Mouse (Mus musculus): ENCODE results near the gene Nipsnap3a. TPM values are rescaled to one million over a fixed set of nuclear protein-coding genes. Genes with fewer than 3 reads are reported as not detected.

Gene Nipsnap3a
- total RNA-seq, 2 experiments from 2014 or later = not detected

- ATAC-seq (replicated peaks; ENCODE audit: poor library complexity) = no peak
These were observed 57.4 kb downstream of the Nipsnap3a start for GRCm38 (mm10) chr4:53046238-53047022.

Other genes with a start within 250 kb of the Nipsnap3a start
- not detected in 2 replicates for gene Olfr275, start 174.7 kb upstream of the Nipsnap3a start, total RNA-seq (2015)
- gene Olfr275, start 174.7 kb upstream of the Nipsnap3a start, total RNA-seq (2017) = not detected in 2 replicates
- not detected in 2 replicates for gene Olfr273, start 130.0 kb upstream of the Nipsnap3a start, total RNA-seq (2015)
- gene Olfr273, start 130.0 kb upstream of the Nipsnap3a start, total RNA-seq (2017) = not detected in 2 replicates
- 1.0 TPM in 1 of 2 replicates, not detected in the other for gene Olfr272, start 70.1 kb upstream of the Nipsnap3a start, total RNA-seq (2015)
- 0.64 TPM in 1 of 2 replicates, not detected in the other for gene Olfr272, start 70.1 kb upstream of the Nipsnap3a start, total RNA-seq (2017)
- not detected in 2 replicates for gene Olfr270, start 24.7 kb upstream of the Nipsnap3a start, total RNA-seq (2015)
- not detected in 2 replicates for gene Olfr270, start 24.7 kb upstream of the Nipsnap3a start, total RNA-seq (2017)
- gene Nipsnap3b, start 22.6 kb downstream of the Nipsnap3a start, total RNA-seq (2015) = 79.9 and 89.9 TPM in 2 replicates
- gene Nipsnap3b, start 22.6 kb downstream of the Nipsnap3a start, total RNA-seq (2017) = 39.2 and 46.1 TPM in 2 replicates
- 1.2 and 1.8 TPM in 2 replicates for gene Abca1, start 170.6 kb downstream of the Nipsnap3a start, total RNA-seq (2015)
- gene Abca1, start 170.6 kb downstream of the Nipsnap3a start, total RNA-seq (2017) = 1.8 and 1.9 TPM in 2 replicates